Mouse (Mus musculus) embryonic fibroblast, embryonic 13.5 days (primary cell): ENCODE measurements at regions not wholly inside any gene's neighbourhood (a gene's known extent, or its start where the extent isn't known, plus 50 kb on each side); places are given as distances from the start of the nearest gene placed in this dataset.

Experiments used
- CTCF ChIP-seq: IDR thresholded peaks from 2 replicates; pipeline ENCODE4 v1.5.1; 2011; ENCODE audit warnings: mild to moderate bottlenecking, control low read depth, low read length, moderate library complexity, borderline replicate concordance; ENCODE audit not compliant: insufficient read depth
- POLR2A ChIP-seq: IDR thresholded peaks from 2 replicates; pipeline ENCODE4 v1.6.1; 2011; ENCODE audit warnings: low read depth, mild to moderate bottlenecking, control low read depth, low read length, moderate library complexity

DNA sequence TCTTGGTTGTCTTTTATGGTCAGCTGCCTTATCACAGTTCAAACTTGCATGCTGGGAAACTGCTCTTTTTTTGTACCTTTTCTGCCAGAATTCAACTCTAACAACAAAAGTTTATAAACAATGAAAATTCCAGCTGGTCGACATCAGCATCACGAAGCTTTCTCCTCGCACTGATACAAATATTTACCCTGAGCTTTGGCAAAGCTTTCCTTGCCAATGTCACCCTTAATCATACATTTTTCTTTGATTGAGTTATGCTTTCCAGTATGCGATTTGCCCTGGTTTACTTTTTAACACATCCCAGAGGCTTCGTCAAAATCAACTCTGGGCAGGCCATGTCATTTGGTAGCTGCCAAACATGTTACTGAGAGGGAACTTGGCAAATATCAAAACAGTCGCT lies 1333.5 kb upstream of the Zeb2 start:
- no peak for TF ChIP-seq POLR2A
- no peak for TF ChIP-seq CTCF
